Mouse (Mus musculus): ENCODE results near the gene Cyp4a12b. TPM values are rescaled to one million over a fixed set of nuclear protein-coding genes. Genes with fewer than 3 reads are reported as not detected.
"Not testable (repeated sequence)": the region's sequence is repeated elsewhere in the genome, so short reads cannot be mapped to it uniquely, and the experiment has no call there.

Gene Cyp4a12b
- total RNA-seq (2014; rRNA removed) (not detected in 2 replicates), polyA plus RNA-seq (2015; fragmentation: Nextera tagmentation; extraction: Ambion mirVana) (not detected in 2 replicates)

- not testable (repeated sequence) for H3K27me3 ChIP-seq (ENCODE audit: insufficient read depth, low read length); H3K9ac ChIP-seq; H3K27ac ChIP-seq (ENCODE audit: low read depth, low read length); H3K9me3 ChIP-seq (ENCODE audit: low read length); H3K4me3 ChIP-seq (ENCODE audit: low read depth, low read length); H3K4me2 ChIP-seq (ENCODE audit: low read depth); ATAC-seq; DNase-seq; H3K36me3 ChIP-seq (ENCODE audit: insufficient read depth); H3K4me1 ChIP-seq (ENCODE audit: insufficient read depth)
These were observed at the start of gene Cyp4a12b for GRCm38 (mm10) chr4:115411324-115411723. Gene Cyp4a12b (plus strand): TSS chr4:115411624.

GRCm38 (mm10) chr4:115365624-115366023 lies 45.8 kb upstream of the Cyp4a12b start:
- H3K9me3 ChIP-seq (ENCODE audit: low read length); H3K9ac ChIP-seq; ATAC-seq; H3K4me2 ChIP-seq (ENCODE audit: low read depth); H3K27ac ChIP-seq (ENCODE audit: low read depth, low read length); H3K27me3 ChIP-seq (ENCODE audit: insufficient read depth, low read length); H3K36me3 ChIP-seq (ENCODE audit: insufficient read depth); H3K4me3 ChIP-seq (ENCODE audit: low read depth, low read length); DNase-seq; H3K4me1 ChIP-seq (ENCODE audit: insufficient read depth): not testable (repeated sequence)
- 85% methylated on average over 3 of the region's 3 CpGs for WGBS

DNA sequence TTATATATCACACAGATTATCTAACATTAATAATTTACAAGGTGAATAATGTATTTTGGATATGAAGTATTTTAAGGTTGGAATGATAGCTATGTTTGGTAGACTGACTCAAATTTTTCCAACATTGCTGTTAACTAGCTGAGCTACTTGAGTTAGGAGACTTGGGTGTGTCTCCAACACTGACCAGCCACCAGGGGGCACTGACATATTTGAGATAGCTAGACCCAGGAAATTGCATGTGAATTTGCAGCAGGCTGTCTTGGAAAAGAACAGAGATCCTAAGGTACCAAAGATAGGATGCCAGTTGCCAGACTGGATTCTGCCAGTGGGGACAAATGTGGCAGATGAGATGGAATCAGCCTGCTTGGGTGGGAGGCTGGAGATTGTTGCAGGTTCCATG lies 43.4 kb upstream of the Cyp4a12b start:
- not testable (repeated sequence) for DNase-seq; H3K4me1 ChIP-seq (ENCODE audit: insufficient read depth); ATAC-seq; H3K27ac ChIP-seq (ENCODE audit: low read depth, low read length); H3K36me3 ChIP-seq (ENCODE audit: insufficient read depth); H3K9ac ChIP-seq; H3K4me2 ChIP-seq (ENCODE audit: low read depth); H3K27me3 ChIP-seq (ENCODE audit: insufficient read depth, low read length); H3K9me3 ChIP-seq (ENCODE audit: low read length); H3K4me3 ChIP-seq (ENCODE audit: low read depth, low read length)

GRCm38 (mm10) chr4:115396256-115396655 lies 15.2 kb upstream of the Cyp4a12b start:
- H3K4me1 ChIP-seq (ENCODE audit: insufficient read depth); H3K4me3 ChIP-seq (ENCODE audit: low read depth, low read length); H3K36me3 ChIP-seq (ENCODE audit: insufficient read depth); H3K9ac ChIP-seq; ATAC-seq; H3K9me3 ChIP-seq (ENCODE audit: low read length); DNase-seq; H3K27ac ChIP-seq (ENCODE audit: low read depth, low read length); H3K4me2 ChIP-seq (ENCODE audit: low read depth); H3K27me3 ChIP-seq (ENCODE audit: insufficient read depth, low read length): not testable (repeated sequence)
- WGBS: 84% methylated on average over 2 of the region's 2 CpGs

DNA sequence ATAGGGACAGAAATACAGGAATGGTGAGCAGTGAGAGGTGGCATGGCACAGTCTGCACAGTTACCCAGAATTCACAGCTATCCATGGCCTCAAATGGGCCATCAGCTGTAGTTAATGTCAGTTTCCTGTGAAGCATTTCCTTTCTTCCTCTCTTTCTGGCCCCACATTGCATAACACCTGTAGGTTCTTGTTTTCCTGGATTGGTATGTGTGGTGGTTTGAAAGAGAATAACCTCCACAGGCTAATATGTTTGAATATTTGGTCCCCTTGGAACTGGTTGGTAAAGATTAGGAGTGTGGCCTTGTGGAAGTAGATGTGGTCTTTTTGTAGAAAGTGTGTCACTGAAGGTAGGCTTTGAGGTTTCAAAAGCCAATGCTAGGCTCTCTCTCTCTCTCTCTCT lies 14.5 kb upstream of the Cyp4a12b start:
- H3K9ac ChIP-seq; H3K4me3 ChIP-seq (ENCODE audit: low read depth, low read length); H3K27ac ChIP-seq (ENCODE audit: low read depth, low read length); H3K4me2 ChIP-seq (ENCODE audit: low read depth); DNase-seq; H3K4me1 ChIP-seq (ENCODE audit: insufficient read depth); H3K36me3 ChIP-seq (ENCODE audit: insufficient read depth); ATAC-seq; H3K9me3 ChIP-seq (ENCODE audit: low read length); H3K27me3 ChIP-seq (ENCODE audit: insufficient read depth, low read length): not testable (repeated sequence)

DNA sequence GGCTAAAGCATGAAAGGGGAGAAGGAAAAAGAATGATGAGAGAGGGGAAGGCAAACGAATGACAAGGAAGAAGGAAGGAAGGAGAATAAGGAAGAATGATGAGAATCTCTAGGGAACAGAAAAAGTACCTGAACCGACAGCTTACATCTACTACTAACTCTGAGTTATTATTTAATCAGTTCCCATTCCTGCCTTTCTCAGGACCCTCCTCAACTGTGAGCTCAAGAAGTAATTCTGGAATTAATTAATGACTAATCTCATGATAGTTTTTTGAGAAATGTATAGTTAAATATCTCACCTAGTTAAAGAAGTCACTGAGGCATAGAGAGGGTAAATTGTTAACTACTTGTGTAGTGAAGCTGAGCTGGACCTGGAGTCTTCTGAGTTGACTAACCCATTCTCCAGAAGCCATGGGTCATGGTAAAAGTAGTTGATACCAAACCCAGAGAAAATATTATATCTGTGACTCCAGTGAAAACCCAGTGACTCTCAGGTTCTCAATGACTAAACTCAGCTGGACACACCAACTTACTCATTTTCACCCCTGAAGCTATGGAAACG lies 39.2 kb downstream of the Cyp4a12b start:
- Histone ChIP-seq H3K36me3 (ENCODE audit: insufficient read depth) (no peaks in the 10 kb centered on the region), H3K4me3 (ENCODE audit: low read depth, low read length) (no peak overlapping the region), H3K4me1 (ENCODE audit: insufficient read depth) (no peaks in the 10 kb centered on the region), H3K9me3 (ENCODE audit: low read length) (no peaks in the 10 kb centered on the region), H3K9ac (no peak overlapping the region), H3K4me2 (ENCODE audit: low read depth) (no peak overlapping the region), H3K27ac (ENCODE audit: low read depth, low read length) (no peak overlapping the region), H3K27me3 (ENCODE audit: insufficient read depth, low read length) (no peaks in the 10 kb centered on the region)
- WGBS: 71% methylated on average over 3 of the region's 3 CpGs
- DNase-seq: no peak
- no peak for TF ChIP-seq CTCF (IDR thresholded peaks at IDR 0.05; ENCODE audit: low read depth)
- ATAC-seq: no peak

GRCm38 (mm10) chr4:115452304-115452703 lies 40.9 kb downstream of the Cyp4a12b start, which contains the start of gene Cyp4a30b:
Gene Cyp4a30b (plus strand): TSS chr4:115452604.
- WGBS: 90% methylated on average over 3 of the region's 3 CpGs
- no peak within 1 kb of the TSS for H3K4me2 ChIP-seq (ENCODE audit: low read depth)
- DNase-seq (no peak), ATAC-seq (no peak)
- H3K27me3 ChIP-seq (ENCODE audit: insufficient read depth, low read length): no peaks in the 10 kb centered on the region
- no peak within 1 kb of the TSS for H3K9ac ChIP-seq
- no peak for TF ChIP-seq CTCF (IDR thresholded peaks at IDR 0.05; ENCODE audit: low read depth)
- H3K27ac ChIP-seq (ENCODE audit: low read depth, low read length): no peak within 1 kb of the TSS
- H3K4me3 ChIP-seq (ENCODE audit: low read depth, low read length): no peak within 1 kb of the TSS
- no peaks in the 10 kb centered on the region for H3K9me3 ChIP-seq (ENCODE audit: low read length)
- H3K4me1 ChIP-seq (ENCODE audit: insufficient read depth): no peaks in the 10 kb centered on the region
- no peaks in the 10 kb centered on the region for H3K36me3 ChIP-seq (ENCODE audit: insufficient read depth)

DNA sequence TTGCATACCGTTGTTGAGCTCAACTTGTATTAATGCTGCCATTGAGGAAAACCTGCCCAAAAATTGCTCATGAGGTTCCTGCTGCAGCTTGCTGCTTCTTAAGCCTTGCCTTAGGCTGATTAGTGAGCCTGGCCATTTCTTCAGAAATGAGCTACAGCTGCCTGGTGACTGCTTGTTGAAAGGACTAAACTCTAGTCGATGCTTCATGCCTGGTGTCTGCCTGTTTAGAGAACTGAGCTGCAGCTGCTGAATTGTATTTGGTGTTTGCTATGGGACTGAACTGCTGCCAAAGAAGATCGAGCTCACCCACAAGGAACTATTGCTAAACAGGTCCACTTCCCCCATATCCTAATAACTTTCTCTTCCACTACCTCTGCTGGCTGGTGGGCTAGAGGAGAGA lies 62.2 kb downstream of the Cyp4a12b start:
- not testable (repeated sequence) for H3K27ac ChIP-seq (ENCODE audit: low read depth, low read length); H3K27me3 ChIP-seq (ENCODE audit: insufficient read depth, low read length); H3K4me3 ChIP-seq (ENCODE audit: low read depth, low read length); H3K4me2 ChIP-seq (ENCODE audit: low read depth); H3K9ac ChIP-seq; ATAC-seq; DNase-seq; H3K36me3 ChIP-seq (ENCODE audit: insufficient read depth); H3K9me3 ChIP-seq (ENCODE audit: low read length); H3K4me1 ChIP-seq (ENCODE audit: insufficient read depth)
- 79% methylated on average over 3 of the region's 3 CpGs for WGBS
